Mouse (Mus musculus): Measurements from ENCODE around the gene Xpo6. TPM values are rescaled to one million over a fixed set of nuclear protein-coding genes. Genes with fewer than 3 reads are reported as not detected.

The Xpo6 gene
- polyA plus RNA-seq, 1 experiment: 454 TPM

- Histone ChIP-seq H3K27me3 (ENCODE audit: control insufficient read depth, insufficient read depth, low read length) (no peaks in the 10 kb centered on the region), H3K36me3 (ENCODE audit: control insufficient read depth, insufficient read depth, low read length) (peaks cover 26% of the 10 kb centered on the region), H3K4me3 (ENCODE audit: control insufficient read depth, insufficient read depth, low read length) (no peak overlapping the region), H3K27ac (ENCODE audit: control insufficient read depth, insufficient read depth, low read length) (no peak overlapping the region), H3K4me1 (replicated peaks; ENCODE audit: control insufficient read depth, insufficient read depth, low read length) (peaks cover 3% of the 10 kb centered on the region; the same call in 1 of the 2 replicates)
- no peak for DNase-seq
- no peak for TF ChIP-seq POLR2A (IDR thresholded peaks at IDR 0.05; ENCODE audit: control insufficient read depth, extremely low read depth, insufficient read depth, low read length, poor library complexity)
- TF ChIP-seq CTCF (IDR thresholded peaks at IDR 0.05; ENCODE audit: borderline replicate concordance, control insufficient read depth, extremely low read depth, insufficient read depth, low read length, poor library complexity): no peak
- 55% methylated on average over 6 of the region's 6 CpGs for WGBS
Measured at GRCm38 (mm10) chr7:126168584-126168983, 31.7 kb downstream of the Xpo6 start.

GRCm38 (mm10) chr7:126167426-126167825 is 32.9 kb downstream of the Xpo6 start:
- no peak for TF ChIP-seq POLR2A (IDR thresholded peaks at IDR 0.05; ENCODE audit: control insufficient read depth, extremely low read depth, insufficient read depth, low read length, poor library complexity)
- TF ChIP-seq CTCF (IDR thresholded peaks at IDR 0.05; ENCODE audit: borderline replicate concordance, control insufficient read depth, extremely low read depth, insufficient read depth, low read length, poor library complexity): no peak
- 5% methylated on average over 3 of the region's 3 CpGs for WGBS
- no peak for DNase-seq
- H3K27ac ChIP-seq (ENCODE audit: control insufficient read depth, insufficient read depth, low read length): no peak overlapping the region
- H3K27me3 ChIP-seq (ENCODE audit: control insufficient read depth, insufficient read depth, low read length): no peaks in the 10 kb centered on the region
- H3K4me3 ChIP-seq (ENCODE audit: control insufficient read depth, insufficient read depth, low read length): no peak overlapping the region
- H3K4me1 ChIP-seq (replicated peaks; ENCODE audit: control insufficient read depth, insufficient read depth, low read length): peaks cover 3% of the 10 kb centered on the region; the same call in 1 of the 2 replicates
- H3K36me3 ChIP-seq (ENCODE audit: control insufficient read depth, insufficient read depth, low read length): peaks cover 21% of the 10 kb centered on the region

DNA sequence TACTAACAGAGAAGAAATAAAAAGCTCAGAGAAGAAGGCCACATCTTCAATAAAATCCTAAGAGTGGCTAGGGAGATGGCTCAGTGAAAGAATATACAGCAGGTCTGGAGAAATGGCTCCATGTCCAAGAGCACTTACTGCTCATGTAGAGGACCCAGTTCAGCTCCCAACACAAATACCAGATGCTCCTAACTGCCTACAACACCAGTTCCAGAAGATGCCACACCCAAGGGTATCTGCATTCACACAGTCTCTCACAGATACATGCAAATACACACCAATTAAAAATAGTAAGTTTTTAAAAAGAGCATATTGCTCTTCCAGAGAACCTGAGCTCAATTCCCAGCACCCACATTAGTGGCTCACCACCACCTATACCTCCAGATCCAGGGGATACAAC is 33.7 kb downstream of the Xpo6 start:
- DNase-seq: no peak
- H3K4me1 ChIP-seq (replicated peaks; ENCODE audit: control insufficient read depth, insufficient read depth, low read length): peaks cover 3% of the 10 kb centered on the region; the same call in 1 of the 2 replicates
- peaks cover 21% of the 10 kb centered on the region for H3K36me3 ChIP-seq (ENCODE audit: control insufficient read depth, insufficient read depth, low read length)
- TF ChIP-seq CTCF (IDR thresholded peaks at IDR 0.05; ENCODE audit: borderline replicate concordance, control insufficient read depth, extremely low read depth, insufficient read depth, low read length, poor library complexity): no peak
- no peak for TF ChIP-seq POLR2A (IDR thresholded peaks at IDR 0.05; ENCODE audit: control insufficient read depth, extremely low read depth, insufficient read depth, low read length, poor library complexity)
- no peaks in the 10 kb centered on the region for H3K27me3 ChIP-seq (ENCODE audit: control insufficient read depth, insufficient read depth, low read length)
- no peak overlapping the region for H3K4me3 ChIP-seq (ENCODE audit: control insufficient read depth, insufficient read depth, low read length)
- no peak overlapping the region for H3K27ac ChIP-seq (ENCODE audit: control insufficient read depth, insufficient read depth, low read length)

GRCm38 (mm10) chr7:126158238-126158637 is 42.1 kb downstream of the Xpo6 start:
- Histone ChIP-seq H3K36me3 (ENCODE audit: control insufficient read depth, insufficient read depth, low read length) (peaks cover 27% of the 10 kb centered on the region), H3K27me3 (ENCODE audit: control insufficient read depth, insufficient read depth, low read length) (no peaks in the 10 kb centered on the region), H3K4me1 (replicated peaks; ENCODE audit: control insufficient read depth, insufficient read depth, low read length) (no peaks in the 10 kb centered on the region), H3K4me3 (ENCODE audit: control insufficient read depth, insufficient read depth, low read length) (no peak overlapping the region), H3K27ac (ENCODE audit: control insufficient read depth, insufficient read depth, low read length) (no peak overlapping the region)
- WGBS: 95% methylated on average over 3 of the region's 3 CpGs
- DNase-seq: no peak
- TF ChIP-seq POLR2A (IDR thresholded peaks at IDR 0.05; ENCODE audit: control insufficient read depth, extremely low read depth, insufficient read depth, low read length, poor library complexity): no peak
- no peak for TF ChIP-seq CTCF (IDR thresholded peaks at IDR 0.05; ENCODE audit: borderline replicate concordance, control insufficient read depth, extremely low read depth, insufficient read depth, low read length, poor library complexity)

DNA sequence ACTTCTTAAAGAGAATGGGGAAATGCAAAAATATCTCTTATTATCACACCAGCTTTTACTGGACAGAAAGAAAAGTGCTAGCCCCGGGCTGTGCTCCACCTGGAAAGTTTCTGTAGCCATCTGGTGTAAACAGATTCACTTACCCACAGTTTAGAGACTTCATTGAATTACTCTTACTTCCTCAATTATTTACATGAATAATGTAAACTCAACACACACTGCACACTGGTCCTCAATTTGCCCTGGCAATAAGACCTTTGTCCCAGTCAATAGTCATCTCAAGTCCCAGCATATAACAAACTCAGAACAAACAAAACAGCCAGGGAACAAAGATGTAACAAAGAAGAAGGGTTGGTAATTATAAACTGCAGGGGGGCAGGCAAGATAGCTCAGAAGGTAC is 44.6 kb downstream of the Xpo6 start:
- Histone ChIP-seq H3K36me3 (ENCODE audit: control insufficient read depth, insufficient read depth, low read length) (peaks cover 48% of the 10 kb centered on the region), H3K4me3 (ENCODE audit: control insufficient read depth, insufficient read depth, low read length) (no peak overlapping the region), H3K27ac (ENCODE audit: control insufficient read depth, insufficient read depth, low read length) (no peak overlapping the region), H3K4me1 (replicated peaks; ENCODE audit: control insufficient read depth, insufficient read depth, low read length) (no peaks in the 10 kb centered on the region), H3K27me3 (ENCODE audit: control insufficient read depth, insufficient read depth, low read length) (no peaks in the 10 kb centered on the region)
- no peak for DNase-seq
- WGBS: 92% methylated on average over 1 of the region's 1 CpGs
- TF ChIP-seq CTCF (IDR thresholded peaks at IDR 0.05; ENCODE audit: borderline replicate concordance, control insufficient read depth, extremely low read depth, insufficient read depth, low read length, poor library complexity) (no peak), POLR2A (IDR thresholded peaks at IDR 0.05; ENCODE audit: control insufficient read depth, extremely low read depth, insufficient read depth, low read length, poor library complexity) (no peak)

GRCm38 (mm10) chr7:126154731-126155130 is 45.6 kb downstream of the Xpo6 start:
- Histone ChIP-seq H3K36me3 (ENCODE audit: control insufficient read depth, insufficient read depth, low read length) (peaks cover 47% of the 10 kb centered on the region), H3K27ac (ENCODE audit: control insufficient read depth, insufficient read depth, low read length) (no peak overlapping the region), H3K4me3 (ENCODE audit: control insufficient read depth, insufficient read depth, low read length) (no peak overlapping the region), H3K27me3 (ENCODE audit: control insufficient read depth, insufficient read depth, low read length) (no peaks in the 10 kb centered on the region), H3K4me1 (replicated peaks; ENCODE audit: control insufficient read depth, insufficient read depth, low read length) (no peaks in the 10 kb centered on the region)
- DNase-seq: no peak
- TF ChIP-seq CTCF (IDR thresholded peaks at IDR 0.05; ENCODE audit: borderline replicate concordance, control insufficient read depth, extremely low read depth, insufficient read depth, low read length, poor library complexity) (no peak), POLR2A (IDR thresholded peaks at IDR 0.05; ENCODE audit: control insufficient read depth, extremely low read depth, insufficient read depth, low read length, poor library complexity) (no peak)
- WGBS: 97% methylated on average over 5 of the region's 5 CpGs

GRCm38 (mm10) chr7:126152324-126152723 is 48.0 kb downstream of the Xpo6 start:
- no peak overlapping the region for H3K4me3 ChIP-seq (ENCODE audit: control insufficient read depth, insufficient read depth, low read length)
- H3K27ac ChIP-seq (ENCODE audit: control insufficient read depth, insufficient read depth, low read length): no peak overlapping the region
- H3K36me3 ChIP-seq (ENCODE audit: control insufficient read depth, insufficient read depth, low read length): peaks cover 61% of the 10 kb centered on the region
- 91% methylated on average over 4 of the region's 4 CpGs for WGBS
- DNase-seq: no peak
- H3K4me1 ChIP-seq (replicated peaks; ENCODE audit: control insufficient read depth, insufficient read depth, low read length): no peaks in the 10 kb centered on the region
- H3K27me3 ChIP-seq (ENCODE audit: control insufficient read depth, insufficient read depth, low read length): no peaks in the 10 kb centered on the region
- TF ChIP-seq POLR2A (IDR thresholded peaks at IDR 0.05; ENCODE audit: control insufficient read depth, extremely low read depth, insufficient read depth, low read length, poor library complexity) (no peak), CTCF (IDR thresholded peaks at IDR 0.05; ENCODE audit: borderline replicate concordance, control insufficient read depth, extremely low read depth, insufficient read depth, low read length, poor library complexity) (no peak)
